Mouse (Mus musculus) regulatory T cell (primary cell): ENCODE data around the gene Col2a1.

Experiments used
- in situ Hi-C: fragments of 300-600 bp; cut with MboI, MseI; formaldehyde crosslinking; loops from one replicate; pipeline ENCODE4 v1.15.1; 2025; ENCODE audit warnings: high pct_unique_total_duplicates

The Col2a1 gene

GRCm38 (mm10) chr15:98002991-98003821 lies 1.3 kb downstream of the Col2a1 start:
- in situ Hi-C loops = no loop called here

GRCm38 (mm10) chr15:98002113-98002990 lies 2.1 kb downstream of the Col2a1 start:
- in situ Hi-C loops = no loop called here

- in situ Hi-C loops = no loop called here
These were observed 3.0 kb downstream of the Col2a1 start for GRCm38 (mm10) chr15:98001321-98002112.

- in situ Hi-C loops = no loop called here
These were observed 4.5 kb downstream of the Col2a1 start for GRCm38 (mm10) chr15:97999991-98000390.

GRCm38 (mm10) chr15:97999546-97999945 lies 4.9 kb downstream of the Col2a1 start:
- in situ Hi-C loops = no loop called here

- in situ Hi-C loops = no loop called here
These were observed 7.7 kb downstream of the Col2a1 start for GRCm38 (mm10) chr15:97996716-97997256.

- in situ Hi-C loops = loop anchor here (5.0 kb wide), 1 partner anchor 35 kb away; no protein-coding TSS in a partner anchor
These were observed 11.7 kb downstream of the Col2a1 start for GRCm38 (mm10) chr15:97992712-97993286.

GRCm38 (mm10) chr15:97992027-97992711 lies 12.3 kb downstream of the Col2a1 start:
- in situ Hi-C loops = loop anchor here (5.0 kb wide), 1 partner anchor 35 kb away; no protein-coding TSS in a partner anchor

GRCm38 (mm10) chr15:97991285-97991895 lies 13.1 kb downstream of the Col2a1 start:
- in situ Hi-C loops = loop anchor here (5.0 kb wide), 1 partner anchor 36 kb away; no protein-coding TSS in a partner anchor

GRCm38 (mm10) chr15:97990721-97991120 lies 13.8 kb downstream of the Col2a1 start:
- in situ Hi-C loops = loop anchor here (5.0 kb wide), 1 partner anchor 37 kb away; no protein-coding TSS in a partner anchor

- in situ Hi-C loops = loop anchor here (5.0 kb wide), 1 partner anchor 37 kb away; no protein-coding TSS in a partner anchor
These were observed 14.4 kb downstream of the Col2a1 start for GRCm38 (mm10) chr15:97990124-97990523.

- in situ Hi-C loops = no loop called here
These were observed 15.0 kb downstream of the Col2a1 start for GRCm38 (mm10) chr15:97989544-97989943.

- in situ Hi-C loops = no loop called here
These were observed 22.9 kb downstream of the Col2a1 start for GRCm38 (mm10) chr15:97981560-97981959.

- in situ Hi-C loops = no loop called here
These were observed 31.1 kb downstream of the Col2a1 start for GRCm38 (mm10) chr15:97973248-97974005.

- in situ Hi-C loops = no loop called here
These were observed 31.9 kb downstream of the Col2a1 start for GRCm38 (mm10) chr15:97972580-97972979.

- in situ Hi-C loops = no loop called here
These were observed 34.2 kb downstream of the Col2a1 start for GRCm38 (mm10) chr15:97970299-97970698.

- in situ Hi-C loops = loop anchor here (10.0 kb wide), 1 partner anchor 771 kb away; no protein-coding TSS in a partner anchor
These were observed 39.0 kb downstream of the Col2a1 start for GRCm38 (mm10) chr15:97965311-97966045.

- in situ Hi-C loops = loop anchor here (10.0 kb wide), 1 partner anchor 770 kb away; no protein-coding TSS in a partner anchor
These were observed 39.7 kb downstream of the Col2a1 start for GRCm38 (mm10) chr15:97964836-97965187.
